Mouse (Mus musculus) testis, postnatal 14 days (tissue): ENCODE measurements at regions not wholly inside any gene's neighbourhood (a gene's known extent, or its start where the extent isn't known, plus 50 kb on each side); places are given as distances from the start of the nearest gene placed in this dataset.
"Not testable (repeated sequence)": the region's sequence is repeated elsewhere in the genome, so short reads cannot be mapped to it uniquely, and the experiment has no call there.

Source experiments
- DNase-seq: peaks from one replicate; pipeline ENCODE4 v3.0.0; 2021; ENCODE audit warnings: low spot score

- no peak for DNase-seq
These were observed 81.4 kb upstream of the Cpsf6 start for GRCm38 (mm10) chr10:117461261-117461660.

DNA sequence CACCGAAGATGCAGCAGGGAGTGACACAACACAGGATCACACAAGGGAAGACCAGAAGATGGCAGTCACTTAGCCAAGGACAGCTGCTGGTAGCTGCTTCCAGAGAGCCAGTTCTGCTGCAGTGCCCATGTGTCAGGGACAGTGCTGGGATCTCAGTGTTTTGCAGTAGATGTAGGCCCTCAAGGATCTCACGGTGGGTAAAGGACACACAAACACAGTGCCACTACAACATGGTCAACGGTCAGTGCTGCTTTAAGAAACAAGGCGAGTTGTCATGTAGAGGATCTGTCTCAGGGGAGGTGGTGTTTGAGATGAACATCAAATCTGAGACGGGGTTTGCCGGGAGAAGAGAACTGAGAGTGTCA is 80.5 kb upstream of the Cpsf6 start:
- DNase-seq, result no peak

DNA sequence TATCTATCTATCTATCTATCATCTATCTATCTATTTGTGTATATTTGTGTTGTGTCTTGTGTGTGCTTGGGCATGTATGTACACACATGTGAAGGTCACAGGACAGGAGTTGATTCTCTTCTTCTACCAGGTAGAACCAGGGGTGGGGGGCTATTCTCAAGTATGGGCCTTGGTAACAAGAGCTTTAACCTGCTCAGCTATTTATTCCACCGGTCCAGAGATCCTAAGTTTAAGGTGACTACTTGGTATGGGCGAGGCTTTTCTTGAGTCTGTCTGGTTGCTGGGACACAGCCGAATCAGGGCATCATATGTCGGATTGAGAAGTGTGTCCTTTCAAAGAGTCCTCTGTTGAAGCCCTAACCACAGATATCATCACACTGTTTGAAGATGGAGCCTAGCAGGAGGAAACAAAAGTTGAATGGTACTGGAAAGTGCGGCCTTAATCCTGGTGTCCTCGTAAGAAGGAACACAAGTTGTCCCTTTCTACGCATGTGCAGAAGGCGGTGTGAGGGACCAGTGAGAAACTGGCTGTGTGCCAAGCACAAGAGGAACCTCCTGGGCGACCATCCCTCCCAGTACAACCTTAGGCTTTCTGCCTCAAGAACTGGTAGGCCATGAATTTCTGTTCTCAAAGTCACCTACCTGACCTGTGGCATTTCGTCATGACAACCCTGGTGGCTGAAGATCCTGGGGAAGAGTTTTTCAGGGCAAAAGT is 80.0 kb upstream of the Cpsf6 start:
- no peak for DNase-seq

- DNase-seq, result no peak
These were observed 79.2 kb upstream of the Cpsf6 start for GRCm38 (mm10) chr10:117459041-117459475.

DNA sequence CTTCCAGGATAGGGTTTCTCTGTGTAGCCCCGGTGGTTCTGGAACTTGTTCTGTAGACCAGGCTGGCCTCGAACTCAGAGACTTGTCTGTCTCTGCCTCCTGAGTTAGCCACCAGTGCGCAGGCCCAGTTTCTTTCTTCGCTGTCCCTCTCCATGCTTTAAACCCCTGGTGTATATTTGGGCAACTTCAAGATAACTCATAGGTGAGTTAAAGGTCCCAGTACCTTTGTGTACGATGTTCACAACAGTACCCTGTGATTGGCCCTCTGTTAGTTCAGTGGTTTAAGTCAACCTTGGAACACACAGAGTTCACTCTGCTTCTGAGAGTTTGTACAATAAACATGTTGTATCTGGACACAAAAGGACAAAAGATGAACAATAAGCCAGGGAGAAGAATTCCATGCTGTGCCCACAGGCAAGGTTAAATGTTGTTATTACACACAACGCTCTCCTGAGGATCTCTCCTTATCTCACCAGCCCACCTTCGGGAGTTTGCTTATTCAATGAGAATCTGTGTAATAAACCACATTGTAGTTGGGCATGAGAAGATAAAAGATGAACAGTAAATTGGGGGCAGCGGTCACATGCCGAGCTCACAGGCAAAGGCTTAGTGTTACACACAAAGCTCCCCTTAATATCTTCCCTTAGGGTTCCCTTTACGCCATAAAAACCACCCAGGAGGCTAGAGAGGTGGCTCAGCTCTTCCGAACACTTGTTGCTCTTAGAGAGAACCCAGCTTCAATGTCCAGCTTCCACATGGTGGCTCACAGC is 78.6 kb upstream of the Cpsf6 start:
- no peak for DNase-seq

DNA sequence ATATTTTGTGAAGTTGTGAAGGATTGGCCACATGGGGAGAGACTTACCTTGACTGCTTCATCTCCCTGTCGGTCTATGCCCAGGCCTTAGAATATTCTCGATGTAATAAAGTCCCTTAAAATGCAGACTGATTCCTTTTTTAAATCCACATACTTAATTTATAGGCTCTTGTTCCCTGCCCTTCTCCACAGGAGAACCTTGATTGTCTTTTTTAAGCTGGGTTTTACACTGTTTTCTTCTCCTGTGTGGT is 77.8 kb upstream of the Cpsf6 start:
- DNase-seq, result no peak

GRCm38 (mm10) chr10:117456904-117457700 is 77.3 kb upstream of the Cpsf6 start:
- DNase-seq, result no peak

- no peak for DNase-seq
These were observed 76.6 kb upstream of the Cpsf6 start for GRCm38 (mm10) chr10:117456427-117456826.

DNA sequence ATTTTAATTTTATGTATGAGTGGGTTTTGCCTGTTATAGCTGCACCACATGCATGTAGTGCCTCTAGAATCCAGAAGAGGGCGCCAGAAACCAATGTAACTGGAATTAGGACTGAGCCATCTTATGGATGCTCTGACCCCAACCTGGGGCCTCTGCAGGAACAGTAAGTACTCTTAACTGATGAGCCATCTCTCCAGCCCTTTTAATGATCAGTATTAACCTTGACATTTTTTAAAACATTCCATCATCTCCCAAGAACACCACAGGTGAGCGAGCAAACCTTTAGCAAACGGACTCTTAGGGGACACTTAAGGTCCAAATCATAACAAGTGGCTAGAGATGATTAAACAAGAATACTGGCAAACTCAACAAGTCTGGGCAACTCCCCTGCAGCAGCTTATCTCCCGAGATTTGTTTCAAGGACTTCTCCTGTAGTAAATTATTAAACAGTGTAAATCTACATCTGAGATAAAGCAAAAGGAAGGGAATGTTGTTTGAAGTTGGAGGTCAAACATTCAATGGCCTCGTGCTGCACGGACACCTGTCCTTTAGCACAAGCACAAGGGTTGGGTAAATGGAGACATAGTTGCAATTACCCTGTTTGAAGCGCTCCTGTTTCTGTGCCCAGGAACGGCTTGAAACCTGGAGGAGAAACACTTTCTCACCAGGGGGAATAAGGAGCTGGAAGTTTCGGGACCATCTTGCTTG is 75.9 kb upstream of the Cpsf6 start:
- peak; percentile 62 for DNase-seq

DNA sequence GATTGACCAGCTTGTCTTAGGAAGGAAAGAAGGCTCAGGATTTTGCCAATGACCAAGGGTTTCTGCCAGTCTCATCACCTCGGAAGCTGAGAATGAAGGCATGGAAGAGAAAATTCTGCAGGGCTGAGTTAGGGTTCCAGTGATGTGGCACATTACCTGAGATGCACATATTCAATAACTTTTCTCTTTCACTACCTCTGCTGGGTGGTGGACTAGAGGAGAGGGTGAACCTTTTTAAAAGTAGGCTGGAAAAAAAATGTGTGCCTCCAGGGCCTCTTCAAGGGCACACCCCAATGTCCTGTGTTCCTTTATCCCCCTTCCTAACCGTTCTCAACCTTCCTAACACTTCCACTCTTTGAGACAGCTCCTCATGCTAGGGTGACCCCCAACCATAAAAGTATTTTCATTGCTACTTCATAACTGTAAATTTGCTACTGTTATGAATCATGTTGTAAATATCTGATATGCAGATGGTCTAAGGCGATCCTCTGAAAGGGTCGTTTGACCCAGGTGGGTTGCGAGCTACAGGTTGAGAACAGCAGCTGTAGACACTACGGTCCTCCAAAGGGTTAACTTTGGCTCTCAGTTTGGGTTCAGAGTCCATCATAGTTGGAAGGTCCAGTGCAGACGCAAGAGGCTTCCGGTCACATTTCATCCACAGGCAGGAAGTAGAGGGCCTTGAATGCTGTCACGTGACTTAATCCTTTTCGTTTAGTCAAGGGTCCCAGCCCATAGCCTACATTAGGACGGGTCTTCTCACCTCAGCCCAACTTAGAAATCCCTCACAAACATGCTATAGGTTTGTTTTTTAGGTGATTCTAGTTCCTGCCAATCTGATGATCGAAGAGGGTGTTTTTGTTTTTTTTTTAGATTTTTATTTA is 75.1 kb upstream of the Cpsf6 start:
- DNase-seq, result no peak

- DNase-seq, result no peak
These were observed 74.3 kb upstream of the Cpsf6 start for GRCm38 (mm10) chr10:117454171-117454500.

GRCm38 (mm10) chr10:117453406-117454170 is 73.8 kb upstream of the Cpsf6 start:
- no peak for DNase-seq

GRCm38 (mm10) chr10:117452190-117452950 is 72.6 kb upstream of the Cpsf6 start:
- DNase-seq, result no peak

DNA sequence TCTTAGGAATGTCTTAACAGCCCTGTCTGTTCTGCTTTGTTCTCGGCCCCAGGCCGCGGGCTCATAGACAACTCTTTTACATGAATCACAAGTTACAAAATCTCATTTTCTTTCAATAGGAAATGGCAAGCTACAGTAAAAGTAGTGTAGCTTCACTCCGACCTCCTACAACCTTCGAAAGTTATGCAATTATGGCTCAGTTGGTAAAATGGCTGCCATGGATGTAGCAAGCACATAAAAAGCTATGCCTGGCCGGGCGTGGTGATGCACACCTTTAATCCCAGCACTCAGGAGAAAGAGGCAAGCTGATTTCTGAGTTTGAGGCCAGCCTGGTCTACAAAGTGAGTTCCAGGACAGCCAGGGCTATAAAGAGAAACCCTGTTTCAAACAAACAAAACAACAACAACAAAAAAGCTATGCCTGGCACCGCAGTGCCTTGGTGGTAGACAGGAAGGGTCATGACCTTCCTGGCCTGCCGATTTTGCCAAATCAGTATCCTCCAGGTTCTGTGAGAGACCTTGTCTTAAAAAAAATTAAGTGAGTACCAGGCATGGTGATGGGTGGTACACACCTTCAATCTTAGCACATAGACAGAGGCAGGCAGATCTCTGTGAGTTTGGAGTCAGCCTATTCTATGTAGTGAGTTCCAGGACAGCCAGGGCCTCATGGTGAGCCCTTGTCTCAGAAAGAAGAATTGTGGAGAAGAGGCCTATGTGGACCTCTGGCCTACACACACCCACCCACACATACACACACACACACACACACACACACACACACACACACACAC is 71.8 kb upstream of the Cpsf6 start:
- DNase-seq, result no peak

DNA sequence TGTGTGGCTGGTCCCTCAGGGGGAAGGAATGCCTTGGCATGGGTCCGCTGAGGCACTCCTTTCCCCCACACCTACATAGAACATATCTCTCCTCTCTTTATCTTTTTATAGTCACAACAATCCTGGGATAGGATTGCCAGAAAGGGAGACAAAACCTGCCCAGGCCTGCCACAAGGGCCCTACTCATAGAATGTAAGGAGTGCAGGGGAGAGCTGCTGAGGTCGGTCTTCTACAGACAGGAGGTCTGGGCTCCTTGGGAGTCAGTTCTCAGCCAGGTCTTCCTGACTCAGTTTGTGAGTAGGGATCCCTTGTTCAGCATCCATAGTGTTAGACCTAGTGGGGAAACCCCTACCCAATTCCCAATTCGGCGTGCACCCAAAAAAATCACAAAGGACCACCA is 70.8 kb upstream of the Cpsf6 start:
- no peak for DNase-seq

GRCm38 (mm10) chr10:117450240-117450569 is 70.4 kb upstream of the Cpsf6 start:
- DNase-seq, result no peak

- no peak for DNase-seq
These were observed 69.8 kb upstream of the Cpsf6 start for GRCm38 (mm10) chr10:117449416-117450239.

- DNase-seq, result not testable (repeated sequence)
These were observed 69.0 kb upstream of the Cpsf6 start for GRCm38 (mm10) chr10:117448783-117449182.

DNA sequence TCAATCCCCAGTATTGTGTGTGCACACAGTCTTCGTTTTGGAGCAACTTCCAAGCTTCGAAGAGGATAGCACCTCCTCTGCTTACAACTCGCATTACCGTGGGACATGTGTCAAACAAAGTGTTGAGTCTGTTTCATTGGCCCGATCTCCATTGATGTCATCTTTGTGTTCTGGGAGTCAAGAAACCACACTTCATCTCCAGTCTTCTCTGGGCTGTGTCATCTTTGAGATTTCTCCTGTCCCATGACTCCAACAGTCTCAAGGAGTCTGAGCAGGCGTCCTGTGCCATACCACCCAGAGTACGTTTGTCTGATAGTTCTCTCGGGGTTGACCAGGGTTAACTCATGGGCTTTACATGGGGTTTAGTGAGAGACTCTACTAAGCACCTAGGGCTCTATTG is 67.8 kb upstream of the Cpsf6 start:
- no peak for DNase-seq
